Mouse (Mus musculus) left cerebral cortex, postnatal 14 days (tissue): Measurements from ENCODE around the gene Fnbp1. TPM values are rescaled to one million over a fixed set of nuclear protein-coding genes. Genes with fewer than 3 reads are reported as not detected.

Source experiments
- DNase-seq, 2 experiments: peaks; one replicate each; pipeline ENCODE4 v3.0.0; 2021 to 2022; ENCODE audit warnings: low spot score in 2 of 2, mixed read lengths in 1 of 2
- intact Hi-C: fragments of 180-260 bp; cut with DNase I; formaldehyde crosslinking; loops from one replicate; pipeline ENCODE4 v1.15.1; 2025
- total RNA-seq, 2 experiments: library from RNA; stranded (reverse); gene quantifications; 2 replicates each; pipeline ENCODE4 v1.2.3; 2021

The Fnbp1 gene
- total RNA-seq, 2 experiments from 2014 or later, result 73.0 to 74.2 TPM

- DNase-seq, result no peak
- intact Hi-C loops, result no loop called here
Observed at GRCm38 (mm10) chr2:31129742-31130518, 11.9 kb downstream of the Fnbp1 start.

GRCm38 (mm10) chr2:31127899-31128298 is 13.9 kb downstream of the Fnbp1 start:
- no peak for DNase-seq
- intact Hi-C loops, result no loop called here

- no peak for DNase-seq
- intact Hi-C loops, result no loop called here
Observed at GRCm38 (mm10) chr2:31127219-31127618, 14.6 kb downstream of the Fnbp1 start.

DNA sequence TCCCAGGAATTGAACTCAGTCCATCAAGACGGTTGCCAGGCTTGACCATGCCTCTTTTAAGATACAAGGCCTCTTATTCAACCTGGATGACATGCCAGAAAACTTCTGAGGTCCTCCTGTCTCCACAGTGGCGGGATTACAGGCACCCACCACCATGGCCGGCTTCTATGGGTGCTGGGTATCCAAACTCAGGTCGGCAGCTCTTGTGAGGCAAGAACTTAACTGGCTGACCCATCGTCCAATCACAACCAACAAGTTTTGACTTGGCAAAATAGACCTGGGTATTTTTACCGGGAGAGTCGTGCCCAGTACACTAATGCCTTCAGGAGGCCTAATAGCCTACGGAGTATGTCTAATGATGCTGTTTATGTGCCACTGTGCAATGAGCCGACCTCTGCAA is 15.8 kb downstream of the Fnbp1 start:
- no peak for DNase-seq
- intact Hi-C loops, result no loop called here

DNA sequence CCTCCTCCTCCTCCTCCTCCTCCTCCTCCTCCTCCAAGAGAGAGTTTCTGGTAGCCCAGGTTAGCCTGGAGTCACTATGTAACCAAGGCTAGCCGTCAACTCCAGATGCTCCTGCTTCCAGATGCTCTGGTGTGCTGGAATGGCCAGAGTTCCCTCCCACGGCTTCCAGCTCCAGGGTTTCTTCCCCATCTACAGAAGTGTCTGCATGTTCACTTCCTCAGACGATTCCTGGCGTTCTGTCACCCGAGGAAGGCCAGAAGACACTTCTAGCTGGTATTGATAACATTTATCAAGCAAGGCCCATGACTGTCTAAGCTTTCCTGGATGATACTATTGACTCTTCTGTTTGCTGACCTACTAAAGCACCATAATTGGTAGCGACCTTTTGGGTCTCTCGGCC is 16.7 kb downstream of the Fnbp1 start:
- intact Hi-C loops, result no loop called here
- DNase-seq, result no peak

- no peak for DNase-seq
- intact Hi-C loops, result no loop called here
Observed at GRCm38 (mm10) chr2:31124694-31125093, 17.1 kb downstream of the Fnbp1 start.

GRCm38 (mm10) chr2:31123493-31123892 is 18.3 kb downstream of the Fnbp1 start:
- intact Hi-C loops, result no loop called here
- DNase-seq, result no peak

- intact Hi-C loops, result no loop called here
- DNase-seq, result no peak
Observed at GRCm38 (mm10) chr2:31122806-31123205, 19.0 kb downstream of the Fnbp1 start.

GRCm38 (mm10) chr2:31121131-31121693 is 20.6 kb downstream of the Fnbp1 start:
- no peak for DNase-seq

GRCm38 (mm10) chr2:31119795-31120194 is 22.0 kb downstream of the Fnbp1 start:
- intact Hi-C loops, result no loop called here
- DNase-seq, result peak; percentile 57 to 82

More at GRCm38 (mm10) chr2:31121131-31121693, 20.6 kb downstream of the Fnbp1 start:
- intact Hi-C loops, result no loop called here

DNA sequence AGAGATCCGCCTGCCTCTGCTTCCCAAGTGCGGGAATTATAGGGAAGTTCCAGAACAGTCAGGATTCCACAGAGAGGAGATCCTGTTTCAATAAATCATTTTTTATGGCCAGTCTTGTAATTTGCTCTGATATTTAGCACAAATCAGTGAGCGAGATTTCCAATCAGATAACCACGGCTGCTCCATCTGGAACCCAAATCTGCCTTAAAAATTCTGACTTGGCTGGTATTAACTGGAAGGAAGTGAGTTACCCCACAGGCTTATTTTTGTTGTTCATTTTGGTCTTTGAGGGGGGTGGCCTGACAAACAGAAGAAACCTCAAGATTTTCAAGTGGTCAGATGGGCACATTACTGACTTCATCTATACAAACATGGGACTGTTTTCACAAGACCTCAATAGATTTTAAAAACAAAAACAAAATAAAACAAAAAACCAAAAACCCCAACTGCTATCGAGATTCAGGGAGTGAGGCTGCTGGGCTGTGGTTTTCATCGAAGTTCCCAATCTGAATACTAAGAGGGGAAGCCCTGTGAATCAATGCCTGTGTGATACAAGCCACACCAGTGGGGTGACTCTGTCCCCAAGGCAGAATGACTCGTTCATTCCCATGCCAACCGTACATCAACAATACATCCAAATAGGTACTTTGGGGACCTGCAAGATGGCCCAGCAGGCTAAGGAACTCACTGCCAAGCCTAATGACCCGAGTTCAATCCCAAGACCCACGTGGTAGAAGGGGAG is 23.0 kb downstream of the Fnbp1 start:
- DNase-seq, result no peak
- intact Hi-C loops, result no loop called here

DNA sequence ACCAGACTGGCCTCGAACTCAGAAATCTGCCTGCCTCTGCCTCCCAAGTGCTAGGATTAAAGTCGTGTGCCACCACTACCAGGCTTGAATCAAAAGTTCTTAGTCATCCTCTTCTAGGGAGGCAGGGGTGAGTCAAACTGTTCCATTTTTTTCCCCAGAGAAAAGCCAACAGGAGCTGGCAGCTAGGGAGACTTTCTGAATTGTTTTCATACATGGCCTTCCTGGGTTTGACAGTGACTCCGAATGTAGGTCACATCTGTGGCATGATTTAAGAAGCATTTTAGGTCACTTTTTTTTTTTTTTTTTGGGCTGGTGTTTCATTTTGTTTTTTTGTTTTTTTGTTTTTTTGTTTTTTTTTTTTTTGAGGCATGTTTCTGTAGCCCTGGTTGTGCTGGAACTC is 23.6 kb downstream of the Fnbp1 start:
- DNase-seq, result no peak
- intact Hi-C loops, result no loop called here

- no peak for DNase-seq
- intact Hi-C loops, result no loop called here
Observed at GRCm38 (mm10) chr2:31115943-31116731, 25.7 kb downstream of the Fnbp1 start.

- intact Hi-C loops, result no loop called here
- no peak for DNase-seq
Observed at GRCm38 (mm10) chr2:31115091-31115942, 26.5 kb downstream of the Fnbp1 start.

DNA sequence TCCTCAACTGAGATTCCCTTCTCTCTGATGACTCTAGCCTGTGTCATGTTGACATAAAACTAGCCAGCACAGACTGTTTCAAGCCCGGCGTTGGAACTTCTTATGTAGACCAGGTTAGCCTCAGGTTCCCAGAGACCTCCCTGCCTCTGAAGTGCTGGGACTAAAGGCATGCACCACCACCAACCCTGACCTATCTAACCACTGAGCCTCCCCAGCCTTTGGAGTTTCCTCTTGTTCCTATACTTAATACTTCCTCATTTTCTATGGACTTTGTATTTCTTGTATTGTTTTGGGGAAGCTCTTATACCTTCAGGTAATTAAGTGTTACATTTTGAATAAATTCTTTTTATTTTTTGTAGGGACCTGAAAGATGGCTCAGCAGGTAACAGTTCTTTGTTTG is 27.6 kb downstream of the Fnbp1 start:
- intact Hi-C loops, result no loop called here
- no peak for DNase-seq

- intact Hi-C loops, result no loop called here
- DNase-seq, result no peak
Observed at GRCm38 (mm10) chr2:31111685-31112084, 30.1 kb downstream of the Fnbp1 start.

GRCm38 (mm10) chr2:31109960-31110548 is 31.8 kb downstream of the Fnbp1 start:
- intact Hi-C loops, result no loop called here

DNA sequence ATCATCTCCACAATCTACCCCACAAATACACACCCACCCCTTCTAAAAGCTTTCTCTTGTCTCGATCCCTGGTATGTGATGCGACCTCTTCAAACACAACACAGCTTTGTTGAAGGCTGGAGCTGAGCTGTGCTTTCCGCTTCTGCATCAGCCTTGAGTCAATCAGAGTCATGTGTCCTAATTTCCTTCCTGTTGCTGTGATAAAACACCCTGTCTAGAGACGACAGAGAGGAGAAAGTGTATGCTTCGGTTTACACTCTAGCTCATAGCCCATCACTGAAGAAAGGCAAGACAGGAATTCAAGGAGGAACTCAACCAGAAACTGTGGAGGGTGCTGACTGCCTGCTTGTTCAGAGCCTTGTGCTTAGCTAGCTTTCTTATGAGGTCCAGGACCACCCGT is 33.6 kb downstream of the Fnbp1 start:
- DNase-seq, result no peak
- intact Hi-C loops, result no loop called here

More at GRCm38 (mm10) chr2:31109960-31110548, 31.8 kb downstream of the Fnbp1 start:
- DNase-seq, result peak; percentile 30 to 41
